Mouse (Mus musculus): Measurements from ENCODE around the gene Klk6.

The Klk6 gene

GRCm38 (mm10) chr7:43821581-43821980, 2.7 kb upstream of the Klk6 start:
- no peak for DNase-seq (ENCODE audit: low spot score)

- no peak for DNase-seq (ENCODE audit: low spot score)
Observed at GRCm38 (mm10) chr7:43826056-43826455, 1.8 kb downstream of the Klk6 start.

- DNase-seq (ENCODE audit: low spot score), result no peak
Observed at GRCm38 (mm10) chr7:43827706-43828105, 3.4 kb downstream of the Klk6 start.

GRCm38 (mm10) chr7:43829006-43829405, 4.7 kb downstream of the Klk6 start:
- DNase-seq (ENCODE audit: low spot score), result no peak

GRCm38 (mm10) chr7:43841701-43842100, 17.4 kb downstream of the Klk6 start, which contains the start of gene Klk5:
Gene Klk5, plus strand, starts transcription at chr7:43841971.
- DNase-seq (ENCODE audit: low spot score), result no peak

GRCm38 (mm10) chr7:43843801-43844200, 19.5 kb downstream of the Klk6 start:
- no peak for DNase-seq (ENCODE audit: low spot score)

GRCm38 (mm10) chr7:43851616-43852015, 27.3 kb downstream of the Klk6 start:
- no peak for DNase-seq (ENCODE audit: low spot score)

- no peak for DNase-seq (ENCODE audit: low spot score)
Observed at GRCm38 (mm10) chr7:43854642-43855380, 30.5 kb downstream of the Klk6 start.

- DNase-seq (ENCODE audit: low spot score), result no peak
Observed at GRCm38 (mm10) chr7:43855709-43856108, 31.4 kb downstream of the Klk6 start.

GRCm38 (mm10) chr7:43856307-43856706, 32.0 kb downstream of the Klk6 start:
- DNase-seq (ENCODE audit: low spot score), result no peak

GRCm38 (mm10) chr7:43857501-43857900, 33.2 kb downstream of the Klk6 start:
- peak; percentile 19 for DNase-seq (ENCODE audit: low spot score)

GRCm38 (mm10) chr7:43860411-43860810, 36.1 kb downstream of the Klk6 start:
- no peak for DNase-seq (ENCODE audit: low spot score)

- peak; percentile 55 for DNase-seq (ENCODE audit: low spot score)
Observed at GRCm38 (mm10) chr7:43873237-43873636, 48.9 kb downstream of the Klk6 start.

GRCm38 (mm10) chr7:43873674-43874073, 49.4 kb downstream of the Klk6 start:
- DNase-seq (ENCODE audit: low spot score), result no peak

- DNase-seq (ENCODE audit: low spot score), result no peak
Observed at GRCm38 (mm10) chr7:43874868-43875375, 50.6 kb downstream of the Klk6 start.

GRCm38 (mm10) chr7:43876444-43876843, 52.1 kb downstream of the Klk6 start:
- no peak for DNase-seq (ENCODE audit: low spot score)

GRCm38 (mm10) chr7:43878281-43878680, 54.0 kb downstream of the Klk6 start:
- DNase-seq (ENCODE audit: low spot score), result no peak

GRCm38 (mm10) chr7:43880912-43881311, 56.6 kb downstream of the Klk6 start, which contains the start of gene Klk4:
Gene Klk4, plus strand, starts transcription at chr7:43881160.
- no peak for DNase-seq (ENCODE audit: low spot score)
